Mouse (Mus musculus) heart, adult 2 months (tissue): ENCODE measurements around the gene Cpxm1.

Experiments
- CTCF ChIP-seq: fragments of 200-600 bp; IDR thresholded peaks from 2 replicates; pipeline ENCODE4 v1.8.1; 2022; ENCODE audit warnings: antibody characterized with exemption, mild to moderate bottlenecking, moderate library complexity
- POLR2A ChIP-seq: fragments of 200-500 bp; IDR thresholded peaks from 2 replicates; pipeline ENCODE4 v1.6.1; 2011; ENCODE audit warnings: mild to moderate bottlenecking, low read depth, low read length, control low read depth; ENCODE audit not compliant: insufficient read depth

GRCm38 (mm10) chr2:130357551-130357950, 39.8 kb downstream of the Cpxm1 start:
- TF ChIP-seq POLR2A: no peak
- no peak for TF ChIP-seq CTCF
